Mouse (Mus musculus): ENCODE measurements at regions not wholly inside any gene's neighbourhood (a gene's known extent, or its start where the extent isn't known, plus 50 kb on each side); places are given as distances from the start of the nearest gene placed in this dataset.

DNA sequence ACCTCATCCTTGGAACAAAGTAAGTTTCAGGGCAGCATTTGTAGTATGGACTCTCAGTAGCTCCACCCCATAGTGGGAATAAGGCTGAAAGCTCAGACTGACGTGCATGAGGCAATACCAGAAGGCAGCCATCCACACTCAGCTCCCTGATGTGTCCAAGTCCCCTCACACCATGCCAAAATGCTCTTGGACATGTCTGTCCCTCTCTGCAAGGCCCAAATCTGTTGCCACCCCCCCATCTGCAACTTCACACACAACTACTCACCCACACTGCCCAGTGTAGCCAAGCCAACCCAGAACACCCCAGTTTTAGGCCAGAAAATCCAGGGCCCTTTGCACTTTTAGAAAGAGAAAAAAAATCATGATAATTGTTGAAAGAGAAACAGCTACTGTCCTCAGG, 498.1 kb upstream of the Kdm8 start:
- TF ChIP-seq ZNF384 (IDR thresholded peaks at IDR 0.05; ENCODE audit: low read depth, low read length) (no peak), NELFE (IDR thresholded peaks at IDR 0.05; ENCODE audit: low read depth, low read length) (no peak), ZKSCAN1 (IDR thresholded peaks at IDR 0.05; ENCODE audit: low read depth, low read length) (no peak), MAX (IDR thresholded peaks at IDR 0.05; ENCODE audit: low read length) (no peak), RAD21 (IDR thresholded peaks at IDR 0.05; ENCODE audit: low read depth, low read length) (no peak), MAZ (IDR thresholded peaks at IDR 0.05; ENCODE audit: low read depth, low read length) (no peak), POLR2A (IDR thresholded peaks at IDR 0.05; ENCODE audit: control insufficient read depth in 1 of 2, insufficient read depth in 1 of 2, low read depth in 1 of 2, low read length in 2 of 2, poor library complexity in 1 of 2) (no peak), MYC (IDR thresholded peaks at IDR 0.05; ENCODE audit: low read depth, low read length) (no peak), UBTF (IDR thresholded peaks at IDR 0.05; ENCODE audit: borderline replicate concordance, insufficient read depth, low read depth, low read length) (no peak), MYB (IDR thresholded peaks at IDR 0.05; ENCODE audit: low read depth, low read length) (no peak), GABPA (IDR thresholded peaks at IDR 0.05; ENCODE audit: low read depth, low read length) (no peak), BHLHE40 (IDR thresholded peaks at IDR 0.05; ENCODE audit: borderline replicate concordance, low read depth, low read length) (no peak), KAT2A (conservative IDR thresholded peaks at IDR 0.05; ENCODE audit: low read depth, low read length) (no peak), POLR2AphosphoS2 (IDR thresholded peaks at IDR 0.05; ENCODE audit: low read length) (no peak), NRF1 (IDR thresholded peaks at IDR 0.05; ENCODE audit: insufficient read depth, low read depth, low read length, poor library complexity, severe bottlenecking) (no peak), USF1 (IDR thresholded peaks at IDR 0.05; ENCODE audit: low read depth, low read length) (no peak), ZMIZ1 (IDR thresholded peaks at IDR 0.05; ENCODE audit: low read depth, low read length) (no peak), CHD2 (IDR thresholded peaks at IDR 0.05; ENCODE audit: low read length) (no peak)
- H3K27ac ChIP-seq (ENCODE audit: control insufficient read depth, low read depth, low read length) = no peak overlapping the region
- no peaks in the 10 kb centered on the region for H3K4me1 ChIP-seq (ENCODE audit: control insufficient read depth in 1 of 2, insufficient read depth in 2 of 2, low read length in 2 of 2)
- H3K27me3 ChIP-seq (ENCODE audit: control insufficient read depth in 1 of 2, insufficient read depth in 2 of 2, low read length in 2 of 2) = no peaks in the 10 kb centered on the region
- H3K79me2 ChIP-seq (ENCODE audit: control insufficient read depth, insufficient read depth, low read length, poor library complexity) = no peaks in the 10 kb centered on the region
- H3K4me3 ChIP-seq (ENCODE audit: control insufficient read depth in 1 of 2, insufficient read depth in 1 of 2, low read depth in 2 of 2, low read length in 2 of 2) = no peak overlapping the region
- no peak overlapping the region for H3K9ac ChIP-seq (ENCODE audit: control insufficient read depth, low read depth, low read length, poor library complexity, severe bottlenecking)
- H3K9me3 ChIP-seq (replicated peaks; ENCODE audit: insufficient read depth, low read length) = no peaks in the 10 kb centered on the region
- H3K36me3 ChIP-seq (ENCODE audit: control insufficient read depth in 1 of 2, insufficient read depth in 2 of 2, low read length in 2 of 2) = no peaks in the 10 kb centered on the region
- DNase-seq (ENCODE audit: low read depth, low spot score) = no peak

DNA sequence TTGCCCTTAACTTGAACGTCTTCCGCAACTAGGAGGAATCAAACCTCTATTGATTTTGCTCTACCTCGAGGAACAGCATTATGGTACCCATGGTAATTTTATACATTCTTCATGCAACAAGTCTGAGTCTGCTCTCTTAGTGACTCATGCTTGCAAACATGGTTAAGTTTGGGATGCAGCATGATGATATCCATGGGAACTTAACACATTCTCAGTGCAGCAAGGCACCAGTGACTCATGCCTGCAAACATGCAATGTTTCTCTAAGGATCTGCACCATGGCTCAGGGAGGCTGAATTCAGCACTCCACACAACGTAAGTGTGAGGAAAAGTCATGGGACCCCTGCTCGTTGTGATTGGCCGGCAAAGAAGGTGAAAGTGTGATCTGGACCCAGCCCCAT, 487.1 kb upstream of the Kdm8 start:
- Histone ChIP-seq H3K27ac (ENCODE audit: control insufficient read depth, low read depth, low read length) (no peak overlapping the region), H3K79me2 (ENCODE audit: control insufficient read depth, insufficient read depth, low read length, poor library complexity) (no peaks in the 10 kb centered on the region), H3K4me3 (ENCODE audit: control insufficient read depth in 1 of 2, insufficient read depth in 1 of 2, low read depth in 2 of 2, low read length in 2 of 2) (no peak overlapping the region), H3K36me3 (ENCODE audit: control insufficient read depth in 1 of 2, insufficient read depth in 2 of 2, low read length in 2 of 2) (no peaks in the 10 kb centered on the region), H3K4me1 (ENCODE audit: control insufficient read depth in 1 of 2, insufficient read depth in 2 of 2, low read length in 2 of 2) (no peaks in the 10 kb centered on the region), H3K27me3 (ENCODE audit: control insufficient read depth in 1 of 2, insufficient read depth in 2 of 2, low read length in 2 of 2) (no peaks in the 10 kb centered on the region), H3K9me3 (replicated peaks; ENCODE audit: insufficient read depth, low read length) (no peaks in the 10 kb centered on the region), H3K9ac (ENCODE audit: control insufficient read depth, low read depth, low read length, poor library complexity, severe bottlenecking) (no peak overlapping the region)
- no peak for DNase-seq (ENCODE audit: low read depth, low spot score)
- TF ChIP-seq ZKSCAN1 (IDR thresholded peaks at IDR 0.05; ENCODE audit: low read depth, low read length) = no peak
- TF ChIP-seq TBP (IDR thresholded peaks at IDR 0.05; ENCODE audit: low read depth, low read length) = no peak
- TF ChIP-seq GABPA (IDR thresholded peaks at IDR 0.05; ENCODE audit: low read depth, low read length) = no peak
- TF ChIP-seq CHD1 (IDR thresholded peaks at IDR 0.05; ENCODE audit: low read depth, low read length) = no peak

All from MEL (cell line).